Mouse (Mus musculus) cerebral cortex, adult 2 months (tissue): ENCODE measurements around the gene Dnase2a.

Experiments used
- WGBS: fragments of 180-500 bp; shearing (Covaris S2); methylation state at CpG from one replicate; pipeline ENCODE4 v1.1.7; 2018; 5-methylcytosine and 5-hydroxymethylcytosine counted together

Dnase2a gene

GRCm38 (mm10) chr8:84970135-84970790, 61.9 kb downstream of the Dnase2a start:
- WGBS = 6% methylated on average over 21 of the region's 21 CpGs

- 47% methylated on average over 5 of the region's 5 CpGs for WGBS
These were observed 62.6 kb downstream of the Dnase2a start for GRCm38 (mm10) chr8:84970913-84971312.
